Mouse (Mus musculus) spleen, adult 12 weeks (tissue): ENCODE measurements around the gene Retreg3.

Experiments
- DNase-seq: peaks from one replicate; pipeline ENCODE4 v3.0.0; 2022; ENCODE audit warnings: low spot score

The Retreg3 gene

DNA sequence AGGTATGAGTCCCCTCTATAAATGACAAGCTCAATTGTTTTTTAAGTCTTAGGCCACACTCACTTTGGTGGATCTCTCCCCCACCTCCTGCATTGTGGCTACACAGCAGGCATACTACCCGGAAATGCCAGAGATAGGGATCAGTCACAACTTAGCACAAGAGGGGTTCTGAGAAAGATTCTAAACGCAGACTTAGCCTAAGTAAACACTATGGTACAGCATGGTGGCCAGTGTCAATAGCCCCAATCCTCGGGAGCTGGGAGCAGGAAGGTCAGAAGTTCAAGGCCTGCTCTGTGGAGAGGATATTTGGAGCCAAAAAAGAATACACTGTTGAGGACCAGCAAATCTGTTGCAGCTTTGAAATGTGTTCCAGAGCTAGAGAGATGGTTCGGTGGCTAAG lies 1.6 kb downstream of the Retreg3 start:
- no peak for DNase-seq

DNA sequence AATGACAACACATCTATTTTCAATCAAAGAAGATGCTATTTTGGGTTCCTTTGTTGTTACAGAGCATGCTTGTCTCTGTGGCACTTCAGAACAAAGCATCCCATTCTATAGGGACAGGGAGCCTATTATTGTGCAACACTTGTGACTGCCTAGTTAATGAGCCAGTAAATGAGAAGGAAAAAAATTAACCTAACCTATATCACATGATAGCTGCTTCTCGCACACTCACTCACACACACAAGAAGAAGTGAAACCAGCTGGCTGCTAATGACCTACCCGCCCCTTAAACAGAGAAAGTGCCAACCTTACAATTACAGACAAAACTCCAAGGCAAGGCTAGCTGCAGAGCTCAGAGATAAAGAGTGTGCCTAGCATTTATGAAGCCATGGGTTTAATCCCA lies 4.1 kb downstream of the Retreg3 start:
- no peak for DNase-seq

DNA sequence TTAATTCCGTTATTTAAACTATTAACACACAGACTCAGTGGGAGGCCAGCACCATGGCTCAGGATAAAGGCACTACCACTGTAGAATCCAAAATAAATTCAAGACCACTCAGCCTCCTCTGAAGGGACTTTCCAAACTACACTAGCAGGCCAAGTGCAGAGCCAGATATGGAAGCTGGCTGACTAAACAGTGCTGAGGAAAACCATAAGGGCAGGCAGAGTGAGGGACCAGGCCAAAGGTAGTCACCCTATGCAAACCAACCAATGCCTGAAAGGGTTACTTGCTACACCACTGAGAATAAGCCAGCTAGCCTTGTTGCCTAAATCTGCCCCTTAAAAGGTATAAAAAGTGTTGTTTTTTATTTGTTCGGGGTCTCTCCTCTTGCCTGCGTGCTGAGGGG lies 7.5 kb downstream of the Retreg3 start:
- no peak for DNase-seq

DNA sequence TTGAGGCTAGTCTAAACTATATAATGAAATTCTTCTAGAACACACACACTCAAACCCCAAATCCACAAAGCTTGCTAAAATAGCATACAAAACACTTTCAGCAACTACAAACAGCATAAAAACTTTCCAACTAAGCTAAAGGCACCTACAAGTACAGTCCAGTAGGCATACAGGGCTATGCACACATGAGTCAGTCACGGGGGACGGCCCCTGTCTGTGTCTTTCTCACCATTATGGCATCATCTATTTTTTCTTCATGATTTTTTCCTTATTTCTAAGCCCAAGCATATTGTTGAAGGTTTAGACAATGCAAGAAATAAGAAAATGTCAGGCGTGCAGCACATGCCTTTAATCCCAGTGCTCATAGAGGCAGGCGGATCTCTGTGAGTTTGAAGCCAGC lies 8.5 kb downstream of the Retreg3 start:
- no peak for DNase-seq

DNA sequence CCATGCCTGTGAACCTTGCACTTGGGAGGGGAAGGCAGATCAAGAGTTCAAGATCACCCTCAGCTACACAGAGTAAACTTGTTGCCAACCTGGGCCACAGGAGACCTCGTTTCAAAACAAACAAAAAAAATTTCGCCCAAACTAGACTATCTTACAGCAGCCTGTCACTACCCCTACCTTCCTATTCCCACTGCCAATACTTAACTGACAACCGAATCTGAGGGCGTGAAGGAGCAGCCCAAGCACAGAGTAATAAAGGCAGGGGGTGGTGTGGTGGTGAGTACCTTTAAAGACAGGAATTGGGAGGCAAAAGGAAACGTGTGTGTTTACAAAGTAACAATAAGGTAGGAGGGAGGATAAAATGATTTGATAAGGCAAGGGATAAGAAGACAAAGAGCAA lies 9.0 kb downstream of the Retreg3 start:
- DNase-seq = no peak

DNA sequence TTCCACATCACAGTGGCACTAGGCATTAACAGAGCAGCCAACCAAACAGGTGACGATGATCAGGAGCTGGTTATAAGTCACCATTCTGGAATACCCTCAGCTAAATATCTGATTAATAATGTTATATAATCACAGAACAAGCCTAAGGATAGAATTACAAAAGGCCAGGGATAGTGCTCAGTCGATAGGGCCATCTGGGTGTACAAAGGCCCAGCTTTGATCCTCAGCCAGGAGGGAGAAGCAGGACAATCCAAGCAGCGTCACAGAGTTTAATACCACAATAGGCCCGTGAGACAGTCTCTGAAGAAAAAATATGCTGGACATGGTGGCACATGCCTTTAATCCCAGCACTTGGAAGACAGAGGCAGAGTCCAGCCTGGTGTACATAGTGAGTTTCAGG lies 10.3 kb downstream of the Retreg3 start:
- no peak for DNase-seq

DNA sequence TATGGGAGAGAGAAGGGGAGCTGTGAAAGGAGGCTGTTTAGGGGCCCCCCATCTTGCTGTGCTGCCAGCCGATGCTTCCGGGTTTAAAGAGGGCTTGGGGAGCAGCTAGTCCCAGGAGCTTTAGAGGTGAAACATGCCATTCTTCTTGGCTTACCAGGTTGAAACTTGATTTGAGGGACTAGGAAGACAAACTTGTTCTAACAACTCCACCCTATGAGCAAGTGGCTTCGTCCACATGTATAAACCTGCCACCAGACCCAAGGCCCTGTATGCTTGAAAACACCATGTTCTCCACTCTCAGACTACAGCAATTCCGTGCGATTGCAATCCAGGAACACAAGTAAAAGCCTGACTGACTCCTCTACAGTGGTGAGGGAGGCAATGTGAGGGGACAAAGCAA lies 16.7 kb downstream of the Retreg3 start:
- DNase-seq = no peak

DNA sequence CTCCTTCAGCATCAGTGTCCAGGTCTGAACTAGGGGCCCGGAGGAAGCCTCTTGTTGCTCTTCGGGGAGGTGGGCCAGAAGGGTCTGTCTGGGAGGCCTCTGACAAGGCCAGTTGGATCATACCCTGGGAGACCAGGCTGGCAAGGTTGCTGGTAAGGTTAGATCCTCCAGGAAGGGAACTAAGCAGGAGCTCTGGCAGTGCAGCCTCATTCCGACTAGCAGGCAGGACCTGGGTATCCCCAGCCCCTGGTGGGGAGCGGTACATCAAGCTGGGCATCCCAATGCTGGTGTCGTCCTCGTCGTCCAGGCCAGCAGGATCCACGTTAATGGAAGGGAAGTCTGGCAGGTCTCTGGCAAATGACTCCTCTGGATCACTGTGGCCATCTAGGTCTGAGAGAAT lies 21.5 kb downstream of the Retreg3 start:
- DNase-seq = no peak

DNA sequence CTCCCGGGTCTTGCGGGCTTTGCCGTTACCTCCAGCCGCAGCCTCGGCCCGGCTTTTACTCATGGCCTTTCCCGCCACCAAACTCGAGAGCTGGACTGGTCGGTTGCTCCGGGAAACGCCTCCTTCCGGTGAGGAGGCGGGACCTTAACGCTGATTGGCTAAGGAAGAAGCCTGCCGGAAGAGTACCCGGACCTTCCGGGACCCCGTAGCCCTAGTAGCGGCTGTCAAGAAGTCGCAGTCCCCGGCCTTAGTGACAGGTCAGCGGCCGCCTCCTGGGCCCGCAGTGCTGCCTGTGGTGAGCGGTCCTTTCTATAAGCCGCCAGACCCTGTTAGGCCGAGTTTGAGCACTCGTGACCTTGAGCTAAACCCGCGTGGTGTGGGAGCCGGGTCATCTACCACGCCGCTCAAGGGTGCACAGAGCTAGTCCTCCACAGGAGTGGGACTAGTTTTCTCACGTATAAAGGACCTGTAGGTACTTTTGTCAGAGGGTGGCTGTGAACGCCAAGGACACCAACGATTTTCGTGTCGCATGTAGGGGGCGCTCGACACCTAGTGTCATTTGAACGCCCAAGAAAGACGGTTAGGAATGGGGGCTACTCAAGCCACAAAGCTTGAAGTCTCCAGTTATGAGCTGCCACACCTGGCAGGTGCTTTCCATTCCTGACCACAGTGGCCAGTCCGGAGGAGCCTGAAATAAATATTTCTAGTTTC lies 24.2 kb downstream of the Retreg3 start, which contains the start of gene Psmc3ip:
Psmc3ip (minus strand) TSS at position 123 of the 711 bp plus-strand sequence.
- peak; percentile 89 for DNase-seq

DNA sequence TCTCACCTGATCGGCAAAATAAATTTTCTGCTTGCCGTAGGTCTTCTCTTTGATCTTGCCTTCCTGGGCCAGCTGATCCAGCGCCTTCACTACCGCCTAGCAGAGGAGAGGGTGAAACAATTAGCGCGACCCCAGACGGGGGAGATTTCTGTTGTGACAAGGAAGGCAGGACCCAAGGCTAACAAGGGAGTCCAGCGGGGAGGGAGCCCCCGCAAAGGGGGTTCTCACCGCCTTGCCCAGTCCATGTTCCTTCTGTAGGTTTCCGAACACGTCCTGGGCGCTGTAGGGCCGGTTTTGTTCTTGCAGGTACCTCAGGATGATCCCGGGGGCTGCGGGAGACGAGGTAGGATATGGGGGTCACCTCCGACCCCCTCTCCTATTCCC lies 24.8 kb downstream of the Retreg3 start:
- no peak for DNase-seq

DNA sequence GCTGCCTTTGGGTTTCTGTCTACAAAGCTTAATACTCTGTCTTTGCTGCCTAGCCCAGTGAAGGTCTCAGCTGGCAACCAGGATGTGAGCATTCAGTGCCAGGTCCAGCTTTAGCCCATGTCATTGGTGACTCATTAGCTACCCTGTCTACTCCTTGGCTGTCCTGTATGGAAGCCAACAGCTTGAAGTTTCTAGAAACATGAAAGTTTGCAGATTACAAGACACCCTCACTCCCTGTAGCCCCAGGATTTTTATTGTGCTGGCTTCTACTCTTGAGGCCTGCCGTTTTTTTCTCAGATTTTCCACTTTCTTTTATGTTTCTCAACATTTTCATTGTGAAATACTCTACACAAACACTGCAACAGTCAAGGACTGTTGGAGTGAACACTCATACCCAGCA lies 29.8 kb downstream of the Retreg3 start:
- no peak for DNase-seq

DNA sequence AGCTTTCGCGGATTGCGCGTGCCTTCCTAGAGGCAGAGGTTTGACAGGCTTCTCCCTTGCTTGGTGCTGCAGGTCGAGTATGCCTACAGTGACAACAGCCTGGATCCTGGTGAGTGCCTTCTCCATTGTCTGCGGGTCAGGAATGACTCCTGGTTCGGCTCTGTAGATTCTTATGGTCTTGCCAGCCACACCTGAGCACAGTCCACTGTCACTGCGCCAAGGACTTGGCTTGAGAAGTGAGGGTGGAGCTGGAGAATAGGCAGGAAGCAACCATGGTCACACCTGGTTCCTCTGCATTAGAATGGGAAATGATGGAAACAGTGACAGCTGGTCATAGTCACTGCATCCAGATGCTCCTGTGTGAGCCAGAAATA lies 32.0 kb downstream of the Retreg3 start:
- no peak for DNase-seq

DNA sequence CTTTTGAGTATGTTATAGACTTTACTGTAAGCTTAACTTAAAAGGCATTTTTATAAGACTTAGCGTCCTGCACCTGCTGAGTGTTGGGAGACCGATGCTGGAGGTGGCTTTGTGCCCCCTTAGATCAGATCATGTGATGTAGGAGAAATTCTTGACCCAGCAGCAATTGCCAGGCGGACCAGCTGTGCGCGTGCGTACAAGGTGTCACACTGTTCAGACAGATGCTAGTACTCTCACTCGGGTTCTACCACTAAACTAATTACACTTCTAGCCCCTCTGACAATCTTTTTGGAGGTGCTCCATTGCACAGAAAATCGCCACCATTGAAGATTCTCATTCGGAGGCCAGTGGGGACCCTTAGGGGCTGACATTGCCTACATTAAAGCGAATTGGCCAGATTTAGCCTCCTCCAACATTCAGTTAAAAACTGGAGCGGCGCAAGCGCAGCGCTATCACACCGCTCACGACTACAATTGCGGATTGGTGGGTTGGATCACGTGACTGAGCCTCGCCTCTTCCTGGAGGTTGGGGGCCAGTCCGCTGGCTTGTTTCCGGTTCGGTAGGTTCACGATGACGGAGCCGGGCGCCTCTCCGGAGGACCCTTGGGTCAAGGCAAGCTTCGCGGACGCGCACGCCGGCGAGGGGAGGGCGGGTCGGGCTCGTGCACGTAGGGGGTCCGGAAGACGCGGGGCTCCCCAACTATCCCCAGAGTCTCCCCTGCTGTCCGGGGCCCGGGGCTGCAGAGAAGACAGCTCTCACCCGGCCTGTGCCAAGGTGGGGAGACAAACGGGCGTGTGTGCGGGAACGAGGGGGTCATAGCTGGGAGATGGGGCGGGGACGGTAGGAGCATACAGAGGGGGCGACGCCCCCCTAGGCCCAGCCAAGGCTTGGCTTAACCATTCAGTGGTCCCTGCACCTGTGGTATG lies 32.7 kb downstream of the Retreg3 start, which contains the start of gene Mlx:
Mlx (plus strand) TSS at position 522 of the 926 bp plus-strand sequence.
- peak; percentile 80 for DNase-seq

DNA sequence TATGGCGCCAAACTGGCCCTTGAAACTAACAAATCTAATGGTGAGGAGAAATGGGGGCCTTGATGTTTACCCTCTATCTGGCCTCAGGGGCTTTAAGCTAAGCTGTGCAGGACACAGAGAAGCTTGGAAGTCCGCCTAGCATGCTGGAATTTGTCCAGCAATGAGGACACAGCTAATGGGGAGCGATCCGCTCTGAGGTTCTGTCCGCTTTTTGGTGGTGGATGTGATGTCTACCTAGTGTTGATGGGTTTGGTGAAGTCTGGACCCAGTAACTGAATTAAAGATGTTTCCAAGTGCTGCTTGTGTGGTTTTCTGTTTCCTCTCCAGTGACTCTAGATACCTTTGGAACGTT lies 33.4 kb downstream of the Retreg3 start:
- no peak for DNase-seq

DNA sequence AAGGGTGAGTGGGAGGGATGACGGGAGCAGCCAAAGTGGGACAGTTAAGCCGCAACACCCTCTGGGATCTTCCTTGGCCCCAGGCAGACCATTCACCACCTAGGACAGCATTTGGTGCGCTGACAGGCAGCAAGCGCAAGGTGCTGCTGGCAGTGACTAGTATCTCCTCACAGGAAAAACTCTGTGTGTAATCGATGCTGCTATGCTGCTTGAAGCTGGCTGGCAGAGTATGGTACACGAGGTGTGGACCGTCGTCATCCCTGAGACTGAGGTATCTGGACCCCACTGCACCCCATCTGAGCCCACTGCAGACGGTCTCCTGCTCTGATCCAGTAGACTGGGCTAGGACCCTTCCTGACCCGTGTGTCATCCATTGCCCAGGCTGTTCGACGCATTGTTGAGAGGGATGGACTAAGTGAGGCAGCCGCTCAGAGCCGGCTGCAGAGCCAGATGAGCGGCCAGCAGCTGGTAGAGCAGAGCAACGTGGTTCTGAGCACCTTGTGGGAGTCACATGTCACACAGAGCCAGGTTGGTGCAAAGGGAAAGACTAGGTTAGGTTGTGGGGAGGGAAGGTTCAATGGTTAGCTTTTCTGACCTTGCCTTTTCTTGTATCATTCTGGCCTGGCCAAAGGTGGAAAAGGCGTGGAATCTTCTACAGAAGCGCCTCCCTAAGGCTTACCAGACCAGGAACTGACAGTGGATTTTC lies 33.9 kb downstream of the Retreg3 start:
- no peak for DNase-seq

DNA sequence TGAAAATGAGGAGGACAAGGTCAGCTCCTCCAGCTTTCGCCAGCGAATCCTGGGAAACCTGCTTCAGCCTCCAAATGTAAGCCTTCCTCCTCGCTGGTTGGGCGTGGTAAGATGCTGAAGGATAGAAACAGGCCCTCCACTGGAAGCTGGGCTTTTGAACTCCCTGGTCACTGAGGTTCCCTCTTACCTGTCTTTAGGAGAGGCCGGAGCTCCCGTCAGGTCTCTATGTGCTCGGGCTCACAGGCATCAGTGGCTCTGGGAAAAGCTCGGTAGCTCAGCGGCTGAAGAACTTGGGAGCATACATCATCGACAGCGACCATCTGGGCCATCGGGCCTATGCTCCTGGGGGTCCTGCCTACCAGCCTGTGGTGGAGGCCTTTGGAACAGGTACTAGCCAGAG lies 34.9 kb downstream of the Retreg3 start:
- no peak for DNase-seq

DNA sequence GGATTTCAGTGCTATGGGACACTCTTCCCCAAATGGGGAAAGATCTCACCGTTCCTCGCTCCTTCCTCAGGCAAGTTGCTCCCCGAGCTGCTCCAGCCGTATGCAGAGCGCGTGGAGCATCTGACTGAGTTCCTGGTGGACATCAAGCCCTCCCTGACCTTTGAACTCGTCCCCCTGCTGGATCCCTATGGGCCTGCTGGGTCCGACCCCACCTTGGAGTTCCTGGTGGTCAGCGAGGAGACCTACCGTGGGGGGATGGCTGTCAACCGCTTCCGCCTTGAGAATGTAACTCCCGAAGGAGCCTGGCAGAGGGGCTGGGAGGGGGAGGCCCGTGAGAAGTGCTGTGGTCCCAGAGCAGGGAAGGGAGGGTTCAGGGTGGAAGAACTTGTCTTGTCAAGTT lies 35.4 kb downstream of the Retreg3 start:
- no peak for DNase-seq

DNA sequence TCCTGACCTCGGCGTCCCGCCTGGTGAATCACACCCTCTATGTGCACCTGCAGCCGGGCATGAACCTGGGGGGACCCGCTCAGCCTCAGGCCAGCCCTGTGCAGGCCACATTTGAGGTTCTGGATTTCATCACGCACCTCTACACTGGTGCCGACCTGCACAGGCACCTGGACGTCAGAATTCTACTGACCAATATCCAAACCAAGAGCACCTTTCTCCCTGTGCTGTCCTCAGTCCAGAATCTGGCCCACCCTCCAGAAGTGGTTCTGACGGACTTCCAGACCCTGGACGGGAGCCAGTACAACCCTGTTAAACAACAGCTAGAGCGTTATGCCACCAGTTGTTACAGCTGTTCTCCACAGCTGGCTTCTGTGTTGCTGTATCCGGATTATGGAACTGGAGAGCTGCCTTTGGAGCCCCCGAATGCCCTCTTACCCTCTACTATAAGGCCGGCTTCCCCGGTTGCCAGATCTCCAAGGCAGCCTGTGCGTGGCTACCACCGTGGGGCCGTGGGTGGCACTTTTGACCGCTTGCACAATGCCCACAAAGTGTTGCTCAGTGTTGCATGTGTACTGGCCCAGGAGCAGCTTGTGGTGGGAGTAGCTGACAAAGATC lies 36.5 kb downstream of the Retreg3 start:
- DNase-seq = no peak

DNA sequence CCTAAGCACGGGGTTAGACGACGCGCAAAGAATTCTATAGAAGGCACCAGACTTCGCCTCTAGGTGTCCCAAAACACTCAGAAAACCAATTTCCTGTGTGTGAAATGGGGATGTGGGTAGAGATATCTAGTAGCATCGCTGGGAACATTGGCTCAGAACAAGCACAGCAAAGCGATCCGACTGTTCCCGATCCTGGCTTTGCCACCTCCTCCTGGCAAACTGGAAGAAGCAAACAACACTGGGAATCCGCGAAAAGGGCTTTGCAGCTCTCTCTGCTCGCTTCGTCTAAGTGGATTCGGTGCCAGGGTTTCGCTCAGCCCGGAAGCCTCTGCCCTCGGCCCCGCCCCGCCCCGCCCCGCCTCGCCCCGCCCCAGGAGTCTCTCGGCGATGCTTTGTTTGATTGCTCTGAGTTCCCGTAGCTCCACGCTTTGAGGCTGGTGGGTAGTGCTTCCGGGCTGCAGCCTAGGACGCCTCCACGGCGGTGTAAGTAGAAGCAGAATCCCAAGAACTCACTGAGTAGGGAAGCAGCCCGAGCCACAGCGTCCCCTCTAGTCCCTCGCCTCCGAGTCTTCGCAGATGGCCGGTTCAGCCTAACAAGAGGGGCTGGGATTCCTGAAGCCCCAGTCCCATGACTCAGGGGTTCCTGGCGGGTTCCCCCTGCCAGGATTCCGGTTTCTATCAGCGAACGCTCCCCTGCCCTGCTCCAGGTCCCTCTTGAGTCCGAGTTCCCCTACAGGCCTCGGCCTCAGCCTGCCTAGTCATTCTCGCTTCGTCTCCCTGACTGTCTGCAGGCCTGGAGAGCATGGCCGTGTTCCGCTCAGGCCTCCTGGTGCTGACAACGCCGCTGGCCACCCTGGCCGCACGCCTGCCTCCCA lies 37.2 kb downstream of the Retreg3 start, which contains the start of gene Coasy:
Coasy (plus strand) TSS at position 358 of the 875 bp plus-strand sequence.
- peak; percentile 74 for DNase-seq

DNA sequence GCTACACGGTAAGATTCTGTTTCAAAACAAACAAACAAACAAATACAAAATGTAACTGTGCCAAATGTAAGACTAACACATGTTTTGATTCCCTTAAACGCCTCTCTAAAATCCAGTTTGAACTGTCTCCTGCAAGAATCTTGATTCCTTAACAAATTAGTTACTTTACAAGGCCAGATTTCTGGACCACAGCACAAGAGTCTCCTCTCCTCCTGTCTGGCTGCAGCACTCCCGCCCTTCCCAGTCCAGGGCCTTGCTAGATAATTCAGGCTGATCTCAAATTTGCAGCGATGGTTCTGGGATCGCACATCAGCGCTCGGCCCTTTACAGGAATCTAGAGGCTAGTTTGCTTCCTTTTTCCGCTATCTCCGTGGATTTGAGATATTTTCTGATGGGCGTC lies 38.0 kb downstream of the Retreg3 start:
- DNase-seq = no peak

DNA sequence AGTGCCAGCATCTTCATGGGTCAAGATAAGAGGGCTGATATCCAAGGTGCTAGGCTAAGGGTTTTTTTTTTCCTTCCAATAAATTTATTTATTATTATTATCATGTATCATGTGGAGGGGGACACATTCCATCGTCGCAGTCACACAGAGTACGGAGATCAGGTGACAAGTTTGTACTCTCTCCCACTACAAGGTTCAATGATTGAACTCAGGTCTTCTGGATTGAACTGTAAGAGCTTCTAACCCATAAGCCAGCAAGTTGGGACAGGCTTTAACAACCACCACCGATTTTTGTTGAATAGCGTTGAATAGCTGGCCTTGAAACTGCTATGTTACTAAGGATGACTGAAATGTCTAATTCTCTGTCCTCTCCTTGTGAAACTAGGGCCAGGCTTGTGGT lies 39.3 kb downstream of the Retreg3 start:
- DNase-seq = no peak
